Mouse (Mus musculus): ENCODE data around the gene Cpn2. TPM values are rescaled to one million over a fixed set of nuclear protein-coding genes. Genes with fewer than 3 reads are reported as not detected.

The Cpn2 gene
- polyA plus RNA-seq (2014; fragmentation: Illumina TruSeq; extraction: RNeasy Lipid Tissue Mini Kit (QIAGEN cat#74804); ENCODE audit: low read depth, low replicate concordance) = 75.7 TPM

DNA sequence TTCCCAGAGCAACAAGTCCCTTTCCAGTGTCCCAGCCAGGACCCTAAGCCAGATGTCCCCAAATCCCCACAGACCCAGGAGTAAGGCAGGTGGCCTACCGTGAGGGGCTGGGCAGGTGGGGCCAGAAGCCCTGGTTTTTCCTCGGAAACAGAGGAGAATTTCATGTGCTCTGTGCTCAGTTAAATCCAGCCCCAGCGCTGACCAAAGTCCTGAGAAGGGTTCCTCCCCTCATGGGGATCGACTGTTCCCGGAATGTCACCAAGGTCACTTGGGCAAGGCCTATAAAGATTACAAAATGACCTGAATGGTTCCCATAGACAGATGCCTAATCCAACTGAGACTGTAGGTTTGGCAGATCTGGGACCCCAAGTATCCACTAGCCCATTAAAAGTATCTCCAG, at the start of gene Cpn2:
Cpn2 (minus strand) TSS at position 141 of the 400 bp plus-strand sequence.

DNA sequence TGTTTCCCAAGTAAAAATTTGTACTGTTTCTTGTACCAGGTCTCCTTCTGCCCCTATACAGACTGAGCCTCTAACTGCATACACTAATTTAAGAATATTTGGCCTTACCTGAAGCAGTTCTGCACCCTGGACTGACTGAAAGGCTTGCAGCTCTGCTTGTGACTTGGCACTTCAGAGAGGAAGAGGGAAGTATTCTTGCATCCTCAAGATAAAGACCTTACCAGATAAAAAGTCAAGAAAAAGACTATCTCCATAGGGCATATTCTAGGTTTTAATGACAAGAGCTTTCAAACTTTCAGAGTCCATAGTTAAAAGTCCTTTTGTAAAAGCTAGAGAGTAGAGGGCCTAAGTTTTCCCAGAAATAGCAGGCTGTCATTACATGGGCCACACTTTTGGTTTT, 43.3 kb upstream of the Cpn2 start, which contains the start of gene Gp5:
Gp5 (minus strand) TSS at position 133 of the 400 bp plus-strand sequence.

GRCm38 (mm10) chr16:30282844-30283495, 15.7 kb upstream of the Cpn2 start, which contains the start of gene Lrrc15:
Gene Lrrc15 (minus strand): TSS chr16:30283256.

Other genes starting within 250 kb of the Cpn2 start
- 25.6 TPM for gene Hes1, start 203.1 kb downstream of the Cpn2 start, polyA plus RNA-seq (2014; fragmentation: Illumina TruSeq; extraction: RNeasy Lipid Tissue Mini Kit (QIAGEN cat#74804); ENCODE audit: low read depth, low replicate concordance)
- not detected for gene Lrrc15, start 15.8 kb upstream of the Cpn2 start, polyA plus RNA-seq (2014; fragmentation: Illumina TruSeq; extraction: RNeasy Lipid Tissue Mini Kit (QIAGEN cat#74804); ENCODE audit: low read depth, low replicate concordance)
- gene Gp5, start 43.3 kb upstream of the Cpn2 start, polyA plus RNA-seq (2014; fragmentation: Illumina TruSeq; extraction: RNeasy Lipid Tissue Mini Kit (QIAGEN cat#74804); ENCODE audit: low read depth, low replicate concordance) = not detected
- 125 TPM for gene Atp13a3, start 138.5 kb upstream of the Cpn2 start, polyA plus RNA-seq (2014; fragmentation: Illumina TruSeq; extraction: RNeasy Lipid Tissue Mini Kit (QIAGEN cat#74804); ENCODE audit: low read depth, low replicate concordance)

All from liver, adult 10 weeks (tissue).